Mouse (Mus musculus): ENCODE measurements around the gene Trim56. TPM values are rescaled to one million over a fixed set of nuclear protein-coding genes. Genes with fewer than 3 reads are reported as not detected.
A peak's percentile ranks its signal among the peaks of the same experiment; 100 is the strongest.

The Trim56 gene
- polyA plus RNA-seq, 1 experiment from 2014 or later: 12.2 TPM

DNA sequence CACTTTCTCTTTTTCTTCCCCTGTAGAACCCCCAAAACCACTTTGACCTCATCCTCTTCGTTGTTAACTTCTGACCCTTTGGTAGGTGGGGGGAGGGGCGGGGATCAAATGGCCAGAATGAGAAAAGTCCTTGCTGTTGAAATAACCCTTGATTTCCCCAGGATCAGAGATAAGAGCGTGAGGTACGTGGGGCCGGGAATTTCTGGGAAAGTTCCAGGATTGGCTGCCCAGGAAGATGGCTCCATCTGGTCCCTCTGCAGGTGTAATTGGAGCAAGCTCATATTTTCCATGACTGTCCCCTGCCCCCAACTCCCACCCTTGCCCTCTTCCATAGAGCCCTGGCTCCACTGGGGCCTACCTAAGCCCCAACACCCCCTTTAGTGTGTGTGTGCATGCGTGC lies 40.3 kb downstream of the Trim56 start:
- H3K36me3 ChIP-seq (ENCODE audit: control insufficient read depth, insufficient read depth, low read length): no peaks in the 10 kb centered on the region
- no peaks in the 10 kb centered on the region for H3K9me3 ChIP-seq (ENCODE audit: control insufficient read depth, low read length)
- H3K4me3 ChIP-seq (ENCODE audit: low read length): no peak overlapping the region
- H3K4me2 ChIP-seq (ENCODE audit: low read depth, low read length): no peak overlapping the region
- whole genome bisulfite sequencing: 42% methylated on average over 6 of the region's 6 CpGs
- H3K9ac ChIP-seq (ENCODE audit: low read length): no peak overlapping the region
- no peaks in the 10 kb centered on the region for H3K27me3 ChIP-seq (ENCODE audit: control insufficient read depth, insufficient read depth, low read depth, low read length)
- H3K27ac ChIP-seq (ENCODE audit: low read length): peak overlapping the region; percentile 87
- H3K4me1 ChIP-seq (replicated peaks; ENCODE audit: control insufficient read depth, insufficient read depth, low read length): peaks cover 76% of the 10 kb centered on the region
- no peak for ATAC-seq (ENCODE audit: low read depth)

- no peak for ATAC-seq (ENCODE audit: low read depth)
- Histone ChIP-seq H3K27me3 (ENCODE audit: control insufficient read depth, insufficient read depth, low read depth, low read length) (no peaks in the 10 kb centered on the region), H3K4me3 (ENCODE audit: low read length) (no peak overlapping the region), H3K4me1 (replicated peaks; ENCODE audit: control insufficient read depth, insufficient read depth, low read length) (peaks cover 67% of the 10 kb centered on the region), H3K4me2 (ENCODE audit: low read depth, low read length) (no peak overlapping the region), H3K9me3 (ENCODE audit: control insufficient read depth, low read length) (no peaks in the 10 kb centered on the region), H3K27ac (ENCODE audit: low read length) (peak overlapping the region; percentile 63), H3K36me3 (ENCODE audit: control insufficient read depth, insufficient read depth, low read length) (no peaks in the 10 kb centered on the region), H3K9ac (ENCODE audit: low read length) (0 out of 2 replicates have a peak overlapping the region, but pooled peaks have one; percentile 9)
- WGBS: 13% methylated on average over 6 of the region's 6 CpGs
These were observed 41.8 kb downstream of the Trim56 start for GRCm38 (mm10) chr5:137074191-137074651.

DNA sequence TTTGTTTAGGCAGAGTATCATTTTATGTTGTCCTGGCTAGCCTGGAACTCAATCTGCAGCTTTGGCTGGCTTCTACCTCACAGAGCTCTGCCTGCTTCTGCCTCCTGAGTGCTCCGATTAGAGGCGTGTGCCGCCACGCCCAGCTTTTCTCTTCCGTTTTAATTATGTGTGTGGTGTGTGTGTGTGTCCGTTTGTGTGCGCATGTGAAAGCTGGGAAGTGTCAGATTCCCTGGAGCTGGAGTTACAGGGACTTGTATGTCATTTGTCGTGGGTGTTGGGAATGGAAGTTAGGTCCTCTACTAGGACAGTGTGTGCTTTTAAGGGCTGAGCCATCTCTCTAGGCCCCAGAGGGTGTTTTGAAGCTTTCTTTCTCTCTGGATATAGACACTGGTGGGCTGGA lies 42.9 kb downstream of the Trim56 start:
- Histone ChIP-seq H3K4me3 (ENCODE audit: low read length) (no peak overlapping the region), H3K9me3 (ENCODE audit: control insufficient read depth, low read length) (no peaks in the 10 kb centered on the region), H3K4me2 (ENCODE audit: low read depth, low read length) (no peak overlapping the region), H3K4me1 (replicated peaks; ENCODE audit: control insufficient read depth, insufficient read depth, low read length) (peaks cover 56% of the 10 kb centered on the region), H3K27me3 (ENCODE audit: control insufficient read depth, insufficient read depth, low read depth, low read length) (no peaks in the 10 kb centered on the region), H3K27ac (ENCODE audit: low read length) (peak overlapping the region; percentile 94), H3K9ac (ENCODE audit: low read length) (no peak overlapping the region), H3K36me3 (ENCODE audit: control insufficient read depth, insufficient read depth, low read length) (no peaks in the 10 kb centered on the region)
- WGBS: 92% methylated on average over 8 of the region's 8 CpGs
- no peak for ATAC-seq (ENCODE audit: low read depth)

DNA sequence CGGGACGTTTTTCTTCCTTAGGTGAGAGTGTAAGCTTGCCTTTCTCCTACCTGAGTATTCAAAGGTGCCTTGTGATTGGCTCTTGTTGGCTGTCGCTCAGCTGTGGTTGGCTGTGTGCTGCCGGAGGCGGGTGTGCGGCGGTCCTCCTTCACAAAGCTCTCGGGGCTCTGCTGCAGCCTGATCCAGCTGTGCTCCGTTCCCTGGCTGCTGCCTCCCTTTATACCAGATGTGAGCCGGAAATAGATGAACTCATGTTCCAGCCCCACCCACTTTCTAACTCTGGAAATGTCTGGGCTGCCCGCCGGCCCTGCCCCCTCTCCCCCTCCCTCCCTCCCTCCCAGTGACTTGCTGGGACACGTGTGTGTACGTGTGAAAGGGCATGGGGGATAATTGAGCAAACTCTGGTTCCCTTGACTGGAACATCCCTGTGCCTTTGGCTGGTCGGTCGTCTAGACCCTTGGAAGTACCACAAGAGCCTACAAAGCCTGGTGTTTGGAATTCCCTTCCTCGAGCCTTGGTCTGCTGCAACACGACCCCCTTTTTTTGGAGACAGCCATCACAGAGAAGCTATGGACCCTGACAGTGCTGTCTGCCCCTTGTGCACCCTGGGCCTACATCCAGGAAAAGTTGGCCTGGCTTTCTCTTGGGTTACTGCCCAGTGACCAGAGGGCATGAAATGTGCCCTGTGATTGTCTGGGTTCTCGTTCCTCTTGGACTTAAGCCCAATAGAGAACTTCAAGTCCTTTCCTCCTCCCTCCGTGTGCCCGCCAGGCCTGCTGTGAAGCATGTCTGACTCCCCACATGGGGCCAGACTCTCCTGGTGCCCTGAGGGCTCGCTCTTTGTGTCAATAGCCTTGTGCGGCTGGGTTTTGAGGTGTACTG lies 43.7 kb downstream of the Trim56 start, which contains the start of gene Serpine1:
Gene Serpine1, minus strand, starts transcription at position 190 of the 882 bp plus-strand sequence.
- H3K27me3 ChIP-seq (ENCODE audit: control insufficient read depth, insufficient read depth, low read depth, low read length): no peaks in the 10 kb centered on the region
- no peaks in the 10 kb centered on the region for H3K36me3 ChIP-seq (ENCODE audit: control insufficient read depth, insufficient read depth, low read length)
- peak within 1 kb of the TSS; percentile 41 for H3K9ac ChIP-seq (ENCODE audit: low read length)
- peak; percentile 93 for ATAC-seq (ENCODE audit: low read depth)
- no peaks in the 10 kb centered on the region for H3K9me3 ChIP-seq (ENCODE audit: control insufficient read depth, low read length)
- H3K4me2 ChIP-seq (ENCODE audit: low read depth, low read length): peak within 1 kb of the TSS; percentile 51
- 8% methylated on average over 23 of the region's 23 CpGs for WGBS
- H3K4me3 ChIP-seq (ENCODE audit: low read length): peak within 1 kb of the TSS; percentile 31
- peak within 1 kb of the TSS; percentile 94 for H3K27ac ChIP-seq (ENCODE audit: low read length)
- H3K4me1 ChIP-seq (replicated peaks; ENCODE audit: control insufficient read depth, insufficient read depth, low read length): peaks cover 48% of the 10 kb centered on the region

DNA sequence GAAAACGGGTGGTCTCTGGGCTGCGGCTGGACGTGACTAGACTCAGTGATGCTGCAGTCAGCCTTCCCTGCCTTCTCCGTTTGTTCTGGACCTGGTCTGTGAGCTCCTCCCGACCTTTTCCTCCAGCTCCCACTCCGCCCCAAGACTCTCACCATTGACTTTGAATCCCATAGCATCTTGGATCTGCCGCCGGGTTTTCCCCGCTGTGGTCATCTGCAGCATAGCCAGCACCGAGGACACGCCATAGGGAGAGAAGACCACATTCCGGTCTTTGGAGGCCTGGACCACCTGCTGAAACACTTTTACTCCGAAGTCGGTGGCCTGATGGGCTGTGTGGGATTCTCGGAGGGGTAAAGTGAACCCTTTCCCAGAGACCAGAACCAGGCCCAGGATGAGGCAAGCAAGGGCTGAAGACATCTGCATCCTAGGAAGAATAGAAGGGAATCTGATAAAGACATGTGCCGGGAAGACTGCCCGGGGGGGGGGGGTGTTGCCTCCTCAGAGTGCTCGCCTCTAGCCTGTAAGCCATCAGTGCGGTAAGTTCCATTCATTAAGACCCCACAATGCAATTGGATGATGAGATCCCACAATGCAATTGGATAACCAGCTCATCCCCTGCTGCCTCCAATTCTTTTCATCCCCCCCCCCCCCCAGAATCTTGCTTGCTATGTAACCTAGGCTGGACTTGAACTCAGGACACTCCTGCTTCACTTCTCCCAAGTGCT lies 45.0 kb downstream of the Trim56 start:
- no peak overlapping the region; the same call in 1 of the 2 replicates for H3K4me3 ChIP-seq (ENCODE audit: low read length)

DNA sequence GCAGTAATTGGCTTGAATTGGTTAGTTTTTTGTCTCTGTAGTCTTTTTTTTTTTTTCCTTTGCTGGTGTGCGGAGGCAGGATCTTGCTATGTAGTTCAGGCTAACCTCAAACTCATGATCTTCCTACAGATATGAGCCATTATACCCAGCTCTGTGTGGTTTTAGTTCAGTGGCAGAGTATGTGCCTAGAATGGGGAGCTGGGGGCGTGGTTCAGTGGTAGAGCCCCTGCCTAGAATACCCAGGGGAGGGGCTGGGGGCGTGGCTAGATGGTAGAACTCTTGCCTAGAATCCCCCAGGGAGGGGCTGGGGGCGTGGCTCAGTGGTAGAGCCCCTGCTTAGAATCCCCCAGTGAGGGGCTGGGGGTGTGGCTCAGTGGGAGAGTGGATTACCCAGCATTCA lies 47.3 kb downstream of the Trim56 start:
- Histone ChIP-seq H3K27ac (ENCODE audit: low read length) (no peak overlapping the region), H3K9ac (ENCODE audit: low read length) (no peak overlapping the region), H3K4me2 (ENCODE audit: low read depth, low read length) (no peak overlapping the region), H3K27me3 (ENCODE audit: control insufficient read depth, insufficient read depth, low read depth, low read length) (no peaks in the 10 kb centered on the region), H3K4me3 (ENCODE audit: low read length) (no peak overlapping the region), H3K4me1 (replicated peaks; ENCODE audit: control insufficient read depth, insufficient read depth, low read length) (peaks cover 18% of the 10 kb centered on the region), H3K9me3 (ENCODE audit: control insufficient read depth, low read length) (no peaks in the 10 kb centered on the region), H3K36me3 (ENCODE audit: control insufficient read depth, insufficient read depth, low read length) (no peaks in the 10 kb centered on the region)
- 67% methylated on average over 4 of the region's 4 CpGs for WGBS
- no peak for ATAC-seq (ENCODE audit: low read depth)

More for the DNA sequence above, 45.0 kb downstream of the Trim56 start:
- Histone ChIP-seq H3K9ac (ENCODE audit: low read length) (peak overlapping the region; percentile 8; the same call in 1 of the 2 replicates), H3K27ac (ENCODE audit: low read length) (no peak overlapping the region), H3K9me3 (ENCODE audit: control insufficient read depth, low read length) (no peaks in the 10 kb centered on the region), H3K4me2 (ENCODE audit: low read depth, low read length) (no peak overlapping the region), H3K4me1 (replicated peaks; ENCODE audit: control insufficient read depth, insufficient read depth, low read length) (peaks cover 35% of the 10 kb centered on the region), H3K27me3 (ENCODE audit: control insufficient read depth, insufficient read depth, low read depth, low read length) (no peaks in the 10 kb centered on the region), H3K36me3 (ENCODE audit: control insufficient read depth, insufficient read depth, low read length) (no peaks in the 10 kb centered on the region)
- 86% methylated on average over 19 of the region's 19 CpGs for whole genome bisulfite sequencing
- ATAC-seq (ENCODE audit: low read depth): no peak

- ATAC-seq (ENCODE audit: low read depth): no peak
- Histone ChIP-seq H3K27ac (ENCODE audit: low read length) (no peak overlapping the region), H3K4me2 (ENCODE audit: low read depth, low read length) (no peak overlapping the region), H3K9me3 (ENCODE audit: control insufficient read depth, low read length) (no peaks in the 10 kb centered on the region), H3K27me3 (ENCODE audit: control insufficient read depth, insufficient read depth, low read depth, low read length) (no peaks in the 10 kb centered on the region), H3K4me3 (ENCODE audit: low read length) (no peak overlapping the region), H3K36me3 (ENCODE audit: control insufficient read depth, insufficient read depth, low read length) (no peaks in the 10 kb centered on the region), H3K4me1 (replicated peaks; ENCODE audit: control insufficient read depth, insufficient read depth, low read length) (no peaks in the 10 kb centered on the region), H3K9ac (ENCODE audit: low read length) (no peak overlapping the region)
- WGBS: 71% methylated on average over 8 of the region's 8 CpGs
These were observed 50.1 kb downstream of the Trim56 start for GRCm38 (mm10) chr5:137065923-137066322.

DNA sequence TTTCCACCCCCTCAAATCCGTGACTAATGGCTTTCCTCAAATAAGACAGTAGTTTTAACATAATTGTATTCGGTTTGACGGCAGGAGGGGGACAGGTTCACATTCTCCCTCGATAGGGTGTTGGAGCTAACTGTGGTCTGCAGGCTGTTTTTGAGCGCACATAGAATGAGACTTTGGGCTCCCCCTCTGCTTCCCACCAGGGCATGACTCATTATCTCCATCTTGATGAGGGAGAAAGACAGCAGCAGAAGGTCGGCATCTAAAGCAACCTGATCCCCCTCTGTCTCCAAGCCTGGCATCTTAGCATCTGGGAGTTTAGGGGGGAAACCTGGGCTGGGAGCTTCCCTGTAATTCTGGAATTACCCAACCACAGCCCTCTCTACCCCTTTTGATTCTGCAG lies 50.6 kb downstream of the Trim56 start:
- Histone ChIP-seq H3K27me3 (ENCODE audit: control insufficient read depth, insufficient read depth, low read depth, low read length) (no peaks in the 10 kb centered on the region), H3K4me2 (ENCODE audit: low read depth, low read length) (no peak overlapping the region), H3K27ac (ENCODE audit: low read length) (no peak overlapping the region), H3K36me3 (ENCODE audit: control insufficient read depth, insufficient read depth, low read length) (no peaks in the 10 kb centered on the region), H3K9ac (ENCODE audit: low read length) (no peak overlapping the region), H3K4me1 (replicated peaks; ENCODE audit: control insufficient read depth, insufficient read depth, low read length) (no peaks in the 10 kb centered on the region), H3K9me3 (ENCODE audit: control insufficient read depth, low read length) (no peaks in the 10 kb centered on the region), H3K4me3 (ENCODE audit: low read length) (no peak overlapping the region)
- 60% methylated on average over 6 of the region's 6 CpGs for WGBS
- ATAC-seq (ENCODE audit: low read depth): no peak

DNA sequence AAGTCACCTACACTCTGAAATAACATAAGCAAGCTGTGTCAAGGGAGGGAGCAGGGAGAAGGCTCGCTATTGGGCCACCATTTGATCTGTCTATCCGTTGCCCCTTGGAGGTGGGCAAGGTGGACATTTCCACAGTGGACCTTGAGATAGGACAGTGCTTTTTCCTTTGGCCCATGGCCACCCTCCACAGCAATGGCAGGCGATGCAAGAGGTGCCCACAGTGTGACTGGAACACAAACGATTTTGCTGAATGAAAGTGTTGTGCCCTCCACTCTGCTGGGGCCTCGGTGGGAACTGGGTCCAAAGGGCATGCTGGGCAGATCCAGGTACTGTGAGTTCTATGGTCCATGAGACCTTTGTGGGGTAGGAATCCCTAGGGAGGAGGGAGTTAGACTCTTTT lies 53.4 kb downstream of the Trim56 start:
- H3K36me3 ChIP-seq (ENCODE audit: control insufficient read depth, insufficient read depth, low read length): no peaks in the 10 kb centered on the region
- H3K9ac ChIP-seq (ENCODE audit: low read length): no peak overlapping the region
- no peaks in the 10 kb centered on the region for H3K27me3 ChIP-seq (ENCODE audit: control insufficient read depth, insufficient read depth, low read depth, low read length)
- H3K4me1 ChIP-seq (replicated peaks; ENCODE audit: control insufficient read depth, insufficient read depth, low read length): no peaks in the 10 kb centered on the region
- no peaks in the 10 kb centered on the region for H3K9me3 ChIP-seq (ENCODE audit: control insufficient read depth, low read length)
- no peak for ATAC-seq (ENCODE audit: low read depth)
- no peak overlapping the region for H3K4me2 ChIP-seq (ENCODE audit: low read depth, low read length)
- H3K27ac ChIP-seq (ENCODE audit: low read length): no peak overlapping the region
- H3K4me3 ChIP-seq (ENCODE audit: low read length): no peak overlapping the region
- whole genome bisulfite sequencing: 86% methylated on average over 5 of the region's 5 CpGs
